Mouse (Mus musculus): Measurements from ENCODE around the gene Pla2g3.
A peak's percentile ranks its signal among the peaks of the same experiment; 100 is the strongest.

The Pla2g3 gene

DNA sequence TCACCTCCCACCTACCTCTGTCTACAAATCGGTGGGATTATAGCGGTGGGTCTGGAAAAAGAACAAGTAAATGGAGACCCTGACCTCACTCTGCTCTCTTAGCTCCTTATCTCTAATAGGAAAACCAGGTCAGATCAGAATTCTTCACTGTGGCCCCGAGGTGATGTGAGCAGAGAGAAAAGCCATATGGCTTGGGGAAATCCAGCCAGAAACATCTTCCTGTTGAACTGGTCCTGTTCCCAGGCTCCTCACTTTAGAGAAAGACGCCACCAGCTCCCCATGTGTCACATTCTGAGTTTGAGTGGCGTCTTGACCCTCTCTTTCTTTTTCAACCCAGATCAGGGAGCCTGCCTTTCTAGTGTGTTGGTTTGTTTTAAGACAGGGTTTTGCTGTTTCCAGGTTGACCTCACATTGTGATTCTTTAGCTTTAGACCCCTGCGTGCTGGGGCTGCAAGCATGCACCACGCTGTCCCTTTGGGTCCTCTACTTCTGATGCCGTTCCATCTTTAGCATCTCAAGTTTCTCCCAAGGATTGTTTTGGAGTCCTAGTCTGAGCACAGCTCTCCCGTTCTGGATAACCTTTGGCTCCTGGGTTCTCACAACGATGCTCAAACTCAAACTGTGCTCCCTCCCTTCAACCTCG is 31.8 kb downstream of the Pla2g3 start:
- DNase-seq (ENCODE audit: low read depth), result no peak

DNA sequence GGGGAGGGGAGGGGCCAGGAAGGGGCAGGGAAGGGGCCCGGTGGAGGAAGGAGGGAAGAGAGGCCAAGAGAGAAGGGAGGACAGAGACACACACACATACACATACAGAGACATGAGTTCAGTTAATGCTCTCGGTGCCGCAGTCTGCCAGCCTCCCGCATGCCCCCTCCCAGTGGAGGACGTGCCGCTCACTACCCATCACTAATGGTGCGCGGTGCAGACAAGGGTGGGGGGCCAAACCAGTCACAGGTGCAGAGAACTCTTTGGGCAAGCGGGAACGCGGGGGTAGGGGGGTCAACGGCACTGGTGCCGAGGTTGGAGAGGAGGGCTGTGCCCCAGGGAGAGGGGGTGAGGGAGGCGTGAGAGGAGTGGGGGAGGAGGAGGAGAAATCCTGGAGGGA is 32.8 kb downstream of the Pla2g3 start:
- no peak for DNase-seq (ENCODE audit: low read depth)

DNA sequence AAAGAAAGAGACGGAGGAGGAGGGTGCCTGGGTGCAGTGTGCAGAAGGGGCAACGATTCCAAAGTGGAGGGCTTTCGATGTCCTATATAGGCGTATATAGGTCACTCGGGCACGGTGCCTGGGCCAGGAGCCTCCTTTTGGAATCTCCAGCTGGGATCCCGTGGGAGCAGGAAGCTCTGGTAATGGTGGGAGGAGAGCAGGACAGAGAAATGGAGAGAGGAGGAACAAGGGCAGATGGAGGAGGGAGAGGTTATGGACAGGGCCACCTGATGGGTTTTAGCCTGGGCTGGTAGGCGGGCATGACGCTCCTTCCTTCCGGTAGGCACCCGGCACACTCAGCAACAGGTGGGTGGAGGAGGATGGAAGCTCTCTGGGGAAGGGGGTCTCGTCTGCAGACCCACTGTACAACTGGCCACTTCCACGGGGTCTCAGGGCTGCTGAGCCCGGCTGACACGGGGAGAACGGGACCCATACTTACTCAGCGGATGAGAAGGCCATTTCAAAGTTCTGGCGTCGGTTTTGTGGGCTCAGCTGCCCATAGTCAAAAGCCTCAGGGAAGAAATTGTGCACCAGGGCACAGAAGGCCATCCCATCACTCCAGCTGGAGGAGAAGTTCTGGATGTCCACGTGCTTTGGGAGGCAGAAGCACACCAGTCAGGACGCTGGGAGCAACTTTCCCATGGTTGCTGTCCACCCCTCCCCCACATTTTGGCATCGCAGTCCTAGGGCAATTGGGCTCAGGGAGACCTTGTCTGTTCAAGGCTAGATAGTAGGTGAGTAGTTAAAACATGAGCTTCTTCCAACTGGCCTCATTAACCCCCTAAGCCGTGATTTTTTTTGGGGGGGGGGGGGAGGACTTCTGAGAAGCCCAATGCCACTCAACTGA is 33.5 kb downstream of the Pla2g3 start:
- no peak for DNase-seq (ENCODE audit: low read depth)

DNA sequence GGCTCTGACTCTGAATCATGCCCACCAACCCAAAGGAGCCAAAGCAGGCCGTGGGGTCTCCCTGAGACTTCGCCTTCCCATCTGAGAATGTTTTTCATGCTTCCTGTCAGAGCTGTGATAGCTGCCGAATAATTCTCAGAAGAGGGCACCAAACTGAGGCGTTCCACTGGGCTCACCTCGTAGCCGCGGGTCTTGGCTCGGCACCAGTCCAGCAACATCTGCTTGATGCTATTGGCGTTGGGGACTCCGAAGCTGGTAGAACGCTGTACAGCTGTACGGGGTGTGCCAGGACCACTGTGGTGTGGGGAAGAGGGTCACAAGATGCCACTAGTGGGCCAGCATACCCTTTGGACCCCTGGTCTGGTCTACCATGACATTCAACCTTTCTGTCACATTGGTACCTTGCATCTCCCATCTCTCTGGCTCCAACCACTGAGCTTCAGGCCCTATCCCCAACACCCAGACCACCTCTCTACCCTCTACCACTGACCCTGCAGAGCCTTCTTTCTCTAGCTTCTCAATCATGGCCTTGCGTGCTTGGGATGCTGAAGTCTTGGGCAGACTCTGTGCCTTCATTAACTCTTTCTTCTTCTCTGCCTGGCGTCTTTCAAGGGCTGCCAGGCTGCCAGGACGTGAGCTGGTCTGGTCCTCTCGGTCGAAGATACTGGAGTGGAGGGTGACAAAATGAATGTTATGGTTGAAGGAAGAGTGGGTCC is 34.4 kb downstream of the Pla2g3 start:
- no peak for DNase-seq (ENCODE audit: low read depth)

DNA sequence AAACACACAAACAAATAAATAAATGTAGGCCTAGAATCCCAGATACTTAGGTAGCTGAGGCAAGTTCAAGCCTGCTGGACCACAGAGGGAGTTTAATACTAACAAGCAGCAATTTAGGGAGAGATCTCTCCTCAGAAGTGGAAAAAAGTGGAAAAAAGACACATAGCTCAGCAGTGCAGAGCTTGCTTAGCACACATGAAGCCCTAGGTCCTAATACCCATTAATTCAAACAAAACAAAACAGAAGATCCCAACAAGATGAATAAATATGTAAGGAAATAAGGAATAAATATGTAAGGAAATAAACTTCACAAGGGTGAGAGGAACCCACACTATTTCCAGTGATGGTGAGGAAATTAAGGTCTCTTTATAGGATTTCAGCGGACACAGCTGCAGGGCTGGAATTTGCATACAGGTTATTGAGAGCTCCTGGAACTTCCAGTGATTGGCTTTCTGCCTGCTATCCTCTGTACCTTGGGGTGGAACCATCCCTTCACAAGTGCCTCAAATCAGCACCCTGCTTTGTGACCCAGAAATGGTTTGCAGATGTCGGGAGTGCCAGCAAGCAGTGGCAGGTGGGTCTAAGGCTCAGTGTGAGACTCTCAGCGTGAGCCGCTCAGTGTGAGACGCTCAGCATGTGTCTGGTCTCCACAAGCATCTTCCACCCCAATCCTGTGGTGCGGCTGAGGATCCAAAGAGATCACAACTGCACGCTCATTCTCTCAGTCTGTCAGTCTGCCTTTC is 35.9 kb downstream of the Pla2g3 start:
- no peak for DNase-seq (ENCODE audit: low read depth)

DNA sequence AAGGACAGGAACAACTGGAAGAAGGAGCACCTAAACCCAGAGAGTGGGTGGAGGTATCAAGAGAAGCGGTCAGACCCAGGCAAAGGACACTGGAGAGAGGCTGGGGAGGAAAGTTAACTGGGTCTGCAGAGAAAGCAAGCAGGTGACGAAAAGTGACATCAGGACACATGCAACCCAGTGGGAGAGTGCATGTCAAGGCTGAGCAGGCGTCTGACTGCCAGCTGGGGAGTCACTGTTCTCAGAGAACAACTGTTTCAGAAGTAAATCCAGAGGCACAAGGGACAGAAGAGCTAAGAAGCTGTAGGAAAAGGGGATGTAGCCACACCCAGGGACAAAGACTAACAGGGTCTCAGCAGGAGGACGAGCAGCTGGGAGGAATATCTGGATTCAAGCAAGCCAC is 37.5 kb downstream of the Pla2g3 start:
- no peak for DNase-seq (ENCODE audit: low read depth)

DNA sequence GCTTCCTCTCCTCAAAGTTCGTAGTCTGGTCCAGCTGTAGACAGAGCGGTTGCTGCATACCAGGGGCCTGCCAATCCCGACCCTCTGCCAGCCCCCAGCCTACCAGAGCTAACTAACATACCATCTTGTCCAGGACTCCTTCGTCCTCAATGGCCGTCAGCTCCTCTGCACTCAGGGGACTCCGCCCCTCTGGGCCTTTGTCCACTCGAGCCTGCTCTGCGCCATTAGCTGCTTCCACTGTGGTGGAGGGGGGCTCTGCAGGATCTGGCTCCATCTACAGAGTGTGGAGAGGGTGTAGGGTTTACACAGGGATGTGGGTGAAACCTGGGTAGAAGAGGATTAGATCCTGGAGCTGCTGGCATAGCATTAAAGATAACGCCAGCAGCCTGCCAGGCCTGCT is 38.1 kb downstream of the Pla2g3 start:
- DNase-seq (ENCODE audit: low read depth), result no peak

DNA sequence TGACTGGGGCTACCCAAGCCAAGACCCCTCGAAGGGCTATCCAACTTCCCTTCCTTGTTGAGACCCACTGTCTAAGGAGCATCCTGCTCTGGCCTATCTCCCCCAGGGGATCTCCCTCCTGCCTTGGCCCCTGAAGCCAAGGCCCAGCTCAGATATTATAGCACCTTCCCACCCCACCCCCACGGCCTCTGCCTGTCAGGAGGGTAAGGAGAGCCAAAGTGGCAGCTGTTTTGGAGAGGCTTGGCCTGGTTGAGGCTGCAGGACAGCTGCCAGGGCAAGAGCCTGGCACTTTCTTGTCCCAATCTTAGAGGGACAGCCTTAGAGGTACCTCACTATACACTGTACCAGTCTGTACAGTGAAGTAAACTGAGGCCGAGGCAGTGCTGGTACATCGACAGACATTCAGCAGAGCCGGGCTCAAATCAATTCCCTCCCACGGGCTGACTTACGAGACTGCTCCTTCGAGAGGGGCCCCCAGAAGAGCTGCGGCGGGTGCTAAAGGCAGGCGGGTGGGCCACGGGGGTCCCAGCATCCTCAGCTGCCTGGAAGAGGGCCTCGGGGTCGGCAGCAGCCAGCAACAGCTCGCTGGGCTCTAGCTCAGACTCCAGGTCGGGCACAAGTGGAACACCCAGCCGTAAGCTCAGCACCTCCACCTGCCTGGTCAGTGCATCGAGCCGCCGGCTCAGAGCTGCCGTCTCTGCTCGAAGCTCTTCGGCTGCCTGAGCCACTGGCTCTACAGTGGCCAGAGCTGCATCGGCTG is 39.1 kb downstream of the Pla2g3 start:
- DNase-seq (ENCODE audit: low read depth), result no peak

DNA sequence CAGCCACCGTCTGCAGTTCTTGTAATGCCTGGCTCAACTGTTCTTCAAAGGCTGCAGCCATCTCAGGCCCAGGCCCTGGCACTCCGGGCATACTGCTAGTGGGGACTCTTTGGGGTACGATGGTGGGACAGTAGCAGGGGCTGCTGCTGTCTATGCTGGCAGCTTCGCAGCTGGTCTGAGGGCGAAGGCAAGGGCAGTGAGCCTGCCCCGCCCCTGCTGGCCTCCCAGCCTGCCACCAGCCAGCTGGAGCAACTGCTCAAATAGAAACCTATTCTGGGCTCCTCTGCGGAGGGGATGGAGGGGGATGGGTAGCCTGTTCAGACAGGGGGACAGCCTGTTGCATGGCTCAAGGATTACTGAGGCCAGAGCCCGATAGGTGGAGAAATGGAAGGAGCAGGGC is 39.7 kb downstream of the Pla2g3 start:
- DNase-seq (ENCODE audit: low read depth), result no peak

DNA sequence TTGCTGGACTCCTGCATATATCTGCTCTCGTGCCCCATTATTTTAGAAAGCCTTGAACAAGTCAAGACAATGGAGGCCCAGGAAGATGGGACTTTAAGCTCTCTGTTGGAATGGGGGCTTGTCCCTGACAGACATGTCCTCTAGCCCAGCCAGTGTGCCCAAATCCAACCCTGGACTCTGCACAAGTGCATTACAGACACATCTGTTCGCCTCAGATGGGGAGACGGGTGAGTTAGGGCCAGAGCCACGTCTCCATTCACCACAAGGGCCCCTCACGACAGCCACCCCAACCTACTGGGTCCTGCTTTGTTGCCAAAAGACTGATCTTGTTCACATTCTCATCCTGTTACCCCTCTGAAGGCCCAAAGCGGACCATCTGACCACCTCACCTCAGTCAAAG is 40.1 kb downstream of the Pla2g3 start:
- DNase-seq (ENCODE audit: low read depth), result no peak

DNA sequence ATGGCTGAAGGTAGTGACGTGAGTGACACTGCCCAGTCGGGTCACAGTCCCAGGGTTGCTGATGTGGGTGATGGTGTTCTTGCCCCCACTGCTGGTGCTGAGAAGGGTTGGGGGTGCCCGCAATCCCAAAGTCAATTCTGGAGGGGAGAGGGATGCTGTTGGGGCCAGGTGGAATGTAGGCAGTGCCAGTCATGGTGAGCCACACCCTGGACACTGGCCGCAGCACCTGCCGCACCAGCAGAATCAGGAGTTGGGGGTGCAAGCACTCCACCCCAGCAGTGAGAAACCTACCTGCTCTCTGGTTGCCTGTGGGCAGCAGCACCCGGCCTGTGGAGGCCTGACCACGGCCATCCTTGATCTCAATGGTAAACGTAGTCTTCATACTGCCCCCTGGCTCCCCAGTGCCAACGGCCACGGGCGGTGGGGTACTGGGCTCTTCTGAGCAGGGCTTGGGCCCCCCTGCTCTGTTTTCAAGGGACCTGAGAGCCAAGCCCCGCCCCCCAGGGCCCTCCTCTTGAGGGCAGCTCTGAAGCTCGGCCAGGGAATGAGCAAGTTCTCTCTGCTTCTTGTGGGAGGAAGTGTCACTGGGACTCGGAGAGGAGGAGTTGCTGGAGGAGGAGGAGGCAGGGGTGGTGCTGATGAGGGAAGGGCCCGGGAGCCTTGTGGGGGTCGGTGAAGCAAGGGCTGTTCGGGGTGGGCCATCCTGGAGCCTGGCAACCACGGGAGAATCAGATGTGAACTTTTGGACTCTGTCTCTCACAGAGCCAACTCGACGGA is 41.6 kb downstream of the Pla2g3 start:
- DNase-seq (ENCODE audit: low read depth), result no peak

DNA sequence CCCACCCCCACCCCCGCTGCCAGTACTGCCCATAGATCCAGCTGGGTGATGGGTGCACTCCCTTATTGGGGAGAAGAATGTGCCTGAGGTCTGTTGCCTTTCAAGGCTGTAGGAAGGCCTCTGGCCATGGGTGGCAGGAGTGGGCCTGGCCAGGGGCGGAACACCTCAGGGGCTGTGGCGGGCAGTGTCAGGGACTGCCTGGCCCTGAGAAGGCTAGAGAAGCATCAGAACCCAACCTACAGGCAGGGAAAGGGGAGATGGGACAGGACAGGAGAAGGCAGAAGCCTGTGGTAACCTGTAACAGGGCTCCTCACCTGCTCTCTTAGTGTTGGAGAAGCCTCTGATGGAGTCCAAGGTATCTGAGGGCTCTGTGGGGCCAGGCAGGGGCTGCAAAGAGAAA is 42.6 kb downstream of the Pla2g3 start:
- no peak for DNase-seq (ENCODE audit: low read depth)

DNA sequence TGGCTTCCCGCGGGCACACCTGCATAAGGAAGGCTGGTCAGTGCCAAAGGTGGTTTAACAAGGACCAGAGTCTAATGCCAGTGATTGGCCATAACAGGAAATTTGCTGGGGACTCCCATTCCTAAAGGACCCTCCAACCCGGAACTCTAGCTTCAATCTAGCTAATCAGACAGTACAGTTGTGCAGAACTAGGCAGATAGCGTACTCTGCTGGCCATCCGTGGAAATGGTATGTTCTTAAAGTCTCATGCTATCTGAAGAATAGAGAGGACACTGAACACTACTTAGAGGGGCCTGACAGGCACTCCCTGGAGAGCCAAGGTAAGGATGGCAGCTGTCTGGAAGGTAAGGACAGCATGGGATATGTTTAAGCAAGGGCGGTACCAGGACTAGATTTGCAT is 43.5 kb downstream of the Pla2g3 start:
- no peak for DNase-seq (ENCODE audit: low read depth)

DNA sequence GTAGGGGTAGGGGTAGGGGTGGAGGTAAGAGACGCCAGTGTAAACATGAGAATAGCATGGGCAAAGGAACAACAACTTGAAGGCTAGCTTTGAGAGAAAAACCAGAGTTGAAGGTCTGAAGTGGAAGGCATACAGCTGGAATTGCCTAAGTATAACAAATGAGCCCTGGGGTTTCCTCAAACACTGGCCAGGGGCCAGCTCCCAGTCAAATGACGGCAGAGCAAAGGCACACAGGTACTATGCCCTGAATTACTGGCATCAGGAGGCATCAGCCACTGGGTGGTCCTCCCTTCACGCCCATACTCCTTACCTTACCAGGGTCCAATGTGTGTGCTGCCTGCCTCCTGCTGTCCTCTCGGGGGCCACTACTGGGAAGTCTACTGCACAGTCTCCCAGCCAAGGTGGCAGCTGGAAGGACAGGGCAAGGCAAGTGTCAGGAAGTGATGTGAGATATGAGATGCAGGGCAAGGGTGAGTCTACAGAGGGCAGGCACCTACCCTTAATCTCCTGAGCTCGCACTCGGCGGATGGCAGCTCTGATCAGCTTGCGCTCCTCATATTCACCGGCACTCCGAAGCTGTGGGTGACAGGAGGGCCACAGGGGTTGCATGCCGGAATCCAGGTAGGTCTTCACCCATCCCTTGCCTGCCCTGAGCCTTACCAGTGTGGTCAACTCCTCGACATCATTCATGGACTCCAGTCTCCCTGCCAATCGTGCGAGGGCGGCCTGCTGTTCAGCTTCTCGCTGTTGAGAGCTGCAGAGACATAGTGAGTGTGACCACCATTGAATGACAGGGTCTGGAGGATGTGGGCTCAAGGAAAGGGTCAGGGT is 44.2 kb downstream of the Pla2g3 start:
- no peak for DNase-seq (ENCODE audit: low read depth)

DNA sequence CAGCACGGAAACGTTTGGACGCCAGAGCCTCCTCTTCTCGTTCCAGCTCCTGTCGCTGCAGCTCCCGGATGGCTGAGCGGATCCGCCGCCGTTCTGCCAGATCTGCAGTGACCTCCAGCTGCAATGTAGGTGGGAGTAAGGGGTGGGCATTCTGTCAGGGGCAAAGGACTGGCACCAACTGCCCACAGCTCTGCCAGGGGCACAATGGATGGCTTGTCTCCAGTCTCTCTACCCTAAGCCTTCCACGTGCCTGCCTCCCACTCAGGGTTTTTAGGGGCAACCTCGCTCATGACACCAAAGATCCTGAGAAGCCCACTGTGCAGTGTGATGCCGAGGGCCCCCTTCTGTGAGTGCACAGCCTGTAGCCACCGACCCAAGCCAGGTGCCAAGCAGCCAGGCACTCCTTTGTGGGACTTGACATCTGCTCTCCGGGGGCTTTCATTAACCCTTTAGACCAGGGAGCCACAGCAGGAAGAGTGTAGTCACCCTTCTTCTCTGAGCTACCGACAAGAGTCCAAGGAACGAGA is 45.4 kb downstream of the Pla2g3 start:
- DNase-seq (ENCODE audit: low read depth), result no peak

DNA sequence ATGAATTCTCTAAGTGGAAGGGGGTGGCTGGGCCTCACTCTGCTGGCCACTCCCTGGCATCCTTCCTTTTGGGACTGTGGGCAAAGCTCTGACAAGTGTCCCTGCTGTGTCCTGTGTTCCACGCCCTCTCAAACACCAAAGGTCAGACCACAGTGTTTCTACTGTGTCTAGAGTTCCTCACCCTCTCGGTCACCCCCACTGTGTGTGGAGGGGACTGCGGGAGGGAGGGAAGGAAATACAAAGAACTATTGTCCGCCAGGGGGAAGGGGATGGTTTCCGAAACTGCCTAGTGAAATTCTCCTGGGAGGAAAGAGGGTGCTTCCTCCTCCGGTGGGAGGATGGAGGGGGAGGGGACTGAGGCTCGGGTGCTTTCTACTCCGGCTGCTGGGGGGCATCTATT is 46.9 kb downstream of the Pla2g3 start:
- no peak for DNase-seq (ENCODE audit: low read depth)

DNA sequence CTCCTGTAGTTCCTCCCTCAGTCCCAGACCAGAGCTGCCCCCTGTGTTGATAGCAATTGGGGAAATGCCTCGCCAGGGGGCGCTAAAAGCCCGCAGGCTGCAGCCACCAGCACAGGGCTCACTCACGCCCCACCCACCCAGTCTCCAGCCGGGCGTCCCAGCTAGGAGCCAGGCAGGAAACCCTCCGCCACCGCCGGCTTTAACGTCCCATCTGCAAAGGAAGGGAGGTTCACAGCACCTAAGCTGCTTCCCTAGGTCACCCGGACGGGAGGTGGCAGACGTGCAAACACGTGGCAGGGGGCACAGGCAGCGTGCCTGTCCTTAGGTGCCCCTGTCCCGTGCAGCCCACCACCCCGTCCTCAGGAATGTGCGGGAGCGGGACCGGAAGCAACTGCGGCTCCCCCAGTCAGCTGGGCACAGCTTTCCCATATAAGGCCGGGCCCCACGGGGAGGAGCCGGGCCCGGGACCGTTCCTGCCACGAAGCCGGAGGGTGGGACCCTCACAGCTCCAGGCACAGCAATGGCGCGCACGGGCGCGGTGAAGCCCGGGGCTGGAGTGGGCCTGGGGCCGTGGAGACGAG is 47.4 kb downstream of the Pla2g3 start:
- DNase-seq (ENCODE audit: low read depth), result peak; percentile 94

DNA sequence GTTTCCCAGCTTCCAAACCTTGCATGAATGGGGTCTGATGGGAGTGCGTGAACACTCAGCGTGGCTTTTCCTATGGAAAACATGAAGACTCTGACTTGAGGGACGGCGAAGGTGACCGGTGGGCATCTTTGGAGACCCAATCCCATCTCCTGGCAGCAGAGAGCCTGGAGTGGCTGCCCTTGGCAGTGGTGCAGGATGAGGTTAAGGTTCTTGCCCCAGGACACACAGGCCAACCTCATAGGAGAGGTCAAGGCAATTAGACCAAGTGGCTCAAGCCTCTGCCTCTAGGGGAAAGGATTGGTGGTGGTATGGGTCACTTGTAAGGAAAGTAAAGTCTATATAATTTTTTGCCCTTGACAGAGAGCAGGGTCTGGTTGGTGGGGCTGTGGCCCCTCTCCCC is 48.0 kb downstream of the Pla2g3 start:
- no peak for DNase-seq (ENCODE audit: low read depth)

DNA sequence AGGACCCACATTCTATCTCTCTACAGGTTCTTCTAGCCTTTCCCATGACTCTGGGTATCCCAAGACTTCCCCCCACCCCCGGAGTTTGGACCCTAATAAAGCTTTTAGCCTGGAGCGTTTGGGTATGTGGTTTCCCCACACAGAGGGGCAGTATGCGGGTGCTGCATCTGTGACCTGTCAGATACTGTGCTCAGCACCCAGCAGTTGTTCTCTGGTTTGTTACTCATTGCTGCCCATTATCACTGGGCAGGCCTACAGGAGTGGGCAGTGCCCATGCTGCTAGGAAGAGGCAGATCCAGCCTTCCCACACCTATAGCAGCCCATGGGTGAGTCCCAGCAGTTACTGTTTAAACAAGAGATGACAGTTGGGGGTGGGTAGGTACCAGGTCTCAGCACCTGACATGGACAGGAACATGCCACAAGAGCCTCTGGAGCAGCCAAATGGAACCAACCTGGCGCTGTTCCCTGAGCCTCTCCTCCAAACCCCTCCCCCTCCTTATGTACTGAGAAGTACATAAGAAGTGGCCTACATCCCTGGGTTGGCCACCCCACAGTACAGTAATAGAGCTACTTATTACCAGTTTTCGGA is 48.8 kb downstream of the Pla2g3 start:
- DNase-seq (ENCODE audit: low read depth), result no peak
